Comparison of ENCODE assay signal across 21 mouse cellular contexts in genomic region chr15:95691129-95691528, GRCm38 (mm10). TPM values are rescaled to one million over a fixed set of nuclear protein-coding genes. Genes with fewer than 3 reads are reported as not detected.
DNase-seq lines count a peak whose midpoint lies in the region; ATAC-seq and TF ChIP-seq lines count a peak whose summit lies in the region.
"Had no signal": no experiment of that assay in that cellular context is flagged by ENCODE, and none has a peak within 500 bp of the region (broad histone marks: within the 10 kb centered on the region; RNA-seq: fewer than 3 reads in every experiment).

No protein-coding gene starts in this region.

- H3K4me2 ChIP-seq in hindbrain, embryonic 12.5 days (replicated peaks), result peak overlapping the region; percentile 27
- H3K4me2 ChIP-seq in midbrain, embryonic 12.5 days (replicated peaks), result peak overlapping the region; percentile 15
- H3K4me2 ChIP-seq in neural tube, embryonic 15.5 days, result no peak overlapping the region
- H3K4me2 ChIP-seq: embryonic facial prominence, embryonic 13.5 days; liver, embryonic 11.5 days had no signal

- H3K4me1 ChIP-seq in hindbrain, embryonic 12.5 days, result peaks cover 11% of the 10 kb centered on the region
- H3K4me1 ChIP-seq in midbrain, embryonic 12.5 days, result peaks cover 11% of the 10 kb centered on the region
- peaks cover 10% of the 10 kb centered on the region; the same call in 1 of the 2 replicates for H3K4me1 ChIP-seq in neural tube, embryonic 15.5 days
- H3K4me1 ChIP-seq: embryonic facial prominence, embryonic 13.5 days had no signal

- WGBS in hindbrain, embryonic 12.5 days, result 15% methylated on average over 5 of the region's 5 CpGs
- 14% methylated on average over 5 of the region's 5 CpGs for WGBS in midbrain, embryonic 12.5 days
- WGBS in neural tube, embryonic 15.5 days, result 14% methylated on average over 5 of the region's 5 CpGs

- H3K9me3 ChIP-seq in hindbrain, embryonic 12.5 days (replicated peaks), result 0 out of 2 replicates have a peak, but pooled peaks cover 8% of the 10 kb centered on the region
- peaks cover 9% of the 10 kb centered on the region; the same call in 1 of the 2 replicates for H3K9me3 ChIP-seq in midbrain, embryonic 12.5 days
- H3K9me3 ChIP-seq in neural tube, embryonic 15.5 days (replicated peaks), result no peaks in the 10 kb centered on the region

- no peak for ATAC-seq in hindbrain, embryonic 12.5 days (ENCODE audit: low FRiP score)
- ATAC-seq in midbrain, embryonic 12.5 days (ENCODE audit: low FRiP score, low read depth), result no peak
- no peak for ATAC-seq in neural tube, embryonic 15.5 days (ENCODE audit: low FRiP score)
- no peak for ATAC-seq in activated CD4-positive, CD25-positive, alpha-beta regulatory T cell, adult 4 months

- H3K9ac ChIP-seq in hindbrain, embryonic 12.5 days, result no peak overlapping the region
- no peak overlapping the region for H3K9ac ChIP-seq in midbrain, embryonic 12.5 days (replicated peaks)
- H3K9ac ChIP-seq in neural tube, embryonic 15.5 days (replicated peaks), result no peak overlapping the region
- H3K9ac ChIP-seq: embryonic facial prominence, embryonic 13.5 days had no signal

- H3K27ac ChIP-seq in layer of hippocampus, adult 2 months, result peak overlapping the region; percentile 84
- no peak overlapping the region; the same call in 1 of the 2 replicates for H3K27ac ChIP-seq in hindbrain, embryonic 12.5 days
- H3K27ac ChIP-seq in midbrain, embryonic 12.5 days (replicated peaks), result no peak overlapping the region
- peak overlapping the region; percentile 67 for H3K27ac ChIP-seq in neural tube, embryonic 15.5 days (replicated peaks)
- H3K27ac ChIP-seq: embryonic facial prominence, embryonic 13.5 days; forebrain, embryonic 10.5 days had no signal

- no peaks in the 10 kb centered on the region for H3K36me3 ChIP-seq in hindbrain, embryonic 12.5 days
- H3K36me3 ChIP-seq in midbrain, embryonic 12.5 days, result no peaks in the 10 kb centered on the region
- H3K36me3 ChIP-seq in neural tube, embryonic 15.5 days, result no peaks in the 10 kb centered on the region
- H3K36me3 ChIP-seq: embryonic facial prominence, embryonic 13.5 days; forebrain, embryonic 10.5 days had no signal

- no peak for TF ChIP-seq CTCF in layer of hippocampus, adult 2 months (conservative IDR thresholded peaks at IDR 0.05)

- H3K4me3 ChIP-seq in layer of hippocampus, adult 2 months, result peak overlapping the region; percentile 4; the same call in 1 of the 2 replicates
- H3K4me3 ChIP-seq in hindbrain, embryonic 12.5 days, result no peak overlapping the region
- no peak overlapping the region for H3K4me3 ChIP-seq in midbrain, embryonic 12.5 days
- no peak overlapping the region for H3K4me3 ChIP-seq in neural tube, embryonic 15.5 days (replicated peaks)
- H3K4me3 ChIP-seq: embryonic facial prominence, embryonic 13.5 days; forebrain, embryonic 10.5 days had no signal

- peaks cover 56% of the 10 kb centered on the region for H3K27me3 ChIP-seq in hindbrain, embryonic 12.5 days
- peaks cover 34% of the 10 kb centered on the region for H3K27me3 ChIP-seq in midbrain, embryonic 12.5 days
- H3K27me3 ChIP-seq in neural tube, embryonic 15.5 days (replicated peaks), result peaks cover 27% of the 10 kb centered on the region
- H3K27me3 ChIP-seq: embryonic facial prominence, embryonic 13.5 days had no signal

- no peak for DNase-seq in layer of hippocampus, adult 2 months (ENCODE audit: low spot score in 2 of 2)
- no peak for DNase-seq in layer of hippocampus, postnatal 36 days
- no peak for DNase-seq in thymus, postnatal 4 days
- DNase-seq in urinary bladder, postnatal 36 days (ENCODE audit: low spot score in 2 of 2), result no peak
- DNase-seq: adrenal gland, postnatal 10 days; cerebellum, adult 9-10 months; heart, adult 18-20 months; spleen, adult 18-20 months had no signal

RNA-seq across cellular contexts. Expression of gene Dbx2, which starts 35.4 kb away (rescaled TPM):
- total RNA-seq in layer of hippocampus, adult 2 months (2021), result 10 to 100 TPM; 28.1 to 30.8 TPM
- 10 to 100 TPM; 26.8 to 41.9 TPM for total RNA-seq in layer of hippocampus, postnatal 36 days (2021)
- polyA plus RNA-seq in hindbrain, embryonic 12.5 days (2016; fragmentation: Nextera tagmentation; extraction: Ambion mirVana), result 1.8 and 3.7 TPM in 2 replicates
- 1.1 and 4.0 TPM in 2 replicates for polyA plus RNA-seq in midbrain, embryonic 12.5 days (2016; fragmentation: Nextera tagmentation; extraction: Ambion mirVana)
- 15.0 and 16.4 TPM in 2 replicates for polyA plus RNA-seq in neural tube, embryonic 15.5 days (2015; fragmentation: Nextera tagmentation; extraction: Ambion mirVana)
- polyA plus RNA-seq in activated CD4-positive, CD25-positive, alpha-beta regulatory T cell, adult 4 months (2017; shearing (Covaris generic)), result not detected
- total RNA-seq: adrenal gland, postnatal 10 days; heart, adult 18-20 months; megakaryocyte, adult 5-6 weeks had no signal
- polyA plus RNA-seq: C2C12; intestine, embryonic 14.5 days; kidney, embryonic 14.5 days; liver, embryonic 11.5 days; lung, embryonic 16.5 days; stomach, embryonic 16.5 days had no signal

Comparison
In these comparisons a context has a peak if more than half of its experiments do, and no peak if none do; other contexts are left out.
1. H3K27ac ChIP-seq: peak in layer of hippocampus, adult 2 months (single experiment) and neural tube, embryonic 15.5 days (single experiment); none in hindbrain, embryonic 12.5 days (single experiment) and midbrain, embryonic 12.5 days (single experiment).